Mouse (Mus musculus): Measurements from ENCODE around the gene Foxo1.
A peak's percentile ranks its signal among the peaks of the same experiment; 100 is the strongest.

Gene Foxo1

GRCm38 (mm10) chr3:52308586-52309321, 40.6 kb downstream of the Foxo1 start:
- DNase-seq (ENCODE audit: low read depth, low spot score), result no peak

GRCm38 (mm10) chr3:52320516-52321270, 52.6 kb downstream of the Foxo1 start:
- no peak for DNase-seq (ENCODE audit: low read depth, low spot score)

- no peak for DNase-seq (ENCODE audit: low read depth, low spot score)
Observed at GRCm38 (mm10) chr3:52322401-52323385, 54.6 kb downstream of the Foxo1 start.

GRCm38 (mm10) chr3:52325006-52325405, 56.9 kb downstream of the Foxo1 start:
- DNase-seq (ENCODE audit: low read depth, low spot score), result no peak

GRCm38 (mm10) chr3:52326687-52327086, 58.6 kb downstream of the Foxo1 start:
- no peak for DNase-seq (ENCODE audit: low read depth, low spot score)

- no peak for DNase-seq (ENCODE audit: low read depth, low spot score)
Observed at GRCm38 (mm10) chr3:52327146-52327545, 59.0 kb downstream of the Foxo1 start.

GRCm38 (mm10) chr3:52331709-52332108, 63.6 kb downstream of the Foxo1 start:
- no peak for DNase-seq (ENCODE audit: low read depth, low spot score)

GRCm38 (mm10) chr3:52338761-52339160, 70.6 kb downstream of the Foxo1 start:
- no peak for DNase-seq (ENCODE audit: low read depth, low spot score)

GRCm38 (mm10) chr3:52340336-52341034, 72.3 kb downstream of the Foxo1 start:
- DNase-seq (ENCODE audit: low read depth, low spot score), result no peak

- DNase-seq (ENCODE audit: low read depth, low spot score), result no peak
Observed at GRCm38 (mm10) chr3:52342226-52342625, 74.1 kb downstream of the Foxo1 start.

GRCm38 (mm10) chr3:52342801-52343200, 74.7 kb downstream of the Foxo1 start:
- DNase-seq (ENCODE audit: low read depth, low spot score), result no peak

- DNase-seq (ENCODE audit: low read depth, low spot score), result no peak
Observed at GRCm38 (mm10) chr3:52343270-52344070, 75.3 kb downstream of the Foxo1 start.

GRCm38 (mm10) chr3:52345881-52346280, 77.7 kb downstream of the Foxo1 start:
- no peak for DNase-seq (ENCODE audit: low read depth, low spot score)

GRCm38 (mm10) chr3:52346986-52347710, 79.0 kb downstream of the Foxo1 start:
- DNase-seq (ENCODE audit: low read depth, low spot score), result no peak

GRCm38 (mm10) chr3:52347980-52348622, 80.0 kb downstream of the Foxo1 start:
- DNase-seq (ENCODE audit: low read depth, low spot score), result peak; percentile 26

GRCm38 (mm10) chr3:52350636-52351035, 82.5 kb downstream of the Foxo1 start:
- DNase-seq (ENCODE audit: low read depth, low spot score), result no peak

GRCm38 (mm10) chr3:52351901-52352300, 83.8 kb downstream of the Foxo1 start:
- no peak for DNase-seq (ENCODE audit: low read depth, low spot score)

GRCm38 (mm10) chr3:52354203-52354602, 86.1 kb downstream of the Foxo1 start:
- no peak for DNase-seq (ENCODE audit: low read depth, low spot score)

GRCm38 (mm10) chr3:52357265-52357953, 89.3 kb downstream of the Foxo1 start:
- no peak for DNase-seq (ENCODE audit: low read depth, low spot score)

Data from mesoderm, embryonic 11.5 days (tissue).